Mouse (Mus musculus): ENCODE measurements around the gene Tmem97. TPM values are rescaled to one million over a fixed set of nuclear protein-coding genes. Genes with fewer than 3 reads are reported as not detected.
A peak's percentile ranks its signal among the peaks of the same experiment; 100 is the strongest.

Tmem97 gene
- polyA plus RNA-seq, 1 experiment from 2014 or later = 44.0 TPM

DNA sequence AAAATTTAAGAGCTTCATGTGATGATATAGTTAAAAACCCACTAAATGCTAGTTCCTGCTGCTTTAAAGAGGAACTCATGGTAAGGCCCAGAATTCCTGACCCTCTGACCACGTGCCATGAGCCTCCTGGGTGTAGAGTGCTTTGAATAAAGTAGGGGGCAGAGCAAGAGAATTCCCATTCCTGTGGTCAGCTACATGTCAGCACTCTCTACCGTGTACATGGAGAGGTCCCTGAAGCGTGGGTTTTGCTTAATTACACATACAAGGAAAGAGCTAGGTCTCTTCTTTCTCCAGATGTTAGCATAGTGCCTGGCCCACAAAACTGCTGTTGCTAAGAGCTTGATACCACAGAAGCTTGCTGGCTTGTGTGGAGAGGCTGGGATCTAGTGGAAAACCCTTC is 45.1 kb downstream of the Tmem97 start:
- Histone ChIP-seq H3K9me3 (ENCODE audit: control insufficient read depth, low read length) (no peaks in the 10 kb centered on the region), H3K9ac (ENCODE audit: low read depth, low read length) (no peak overlapping the region), H3K4me1 (ENCODE audit: control insufficient read depth, insufficient read depth, low read depth, low read length) (no peaks in the 10 kb centered on the region), H3K27ac (ENCODE audit: low read depth, low read length) (no peak overlapping the region), H3K36me3 (ENCODE audit: control insufficient read depth, insufficient read depth, low read length) (peaks cover 19% of the 10 kb centered on the region; the same call in 1 of the 2 replicates), H3K4me3 (ENCODE audit: low read length) (no peak overlapping the region), H3K4me2 (ENCODE audit: low read length) (no peak overlapping the region), H3K27me3 (replicated peaks; ENCODE audit: control insufficient read depth, insufficient read depth, low read length) (no peaks in the 10 kb centered on the region)
- ATAC-seq = no peak
- 78% methylated on average over 3 of the region's 3 CpGs for WGBS

DNA sequence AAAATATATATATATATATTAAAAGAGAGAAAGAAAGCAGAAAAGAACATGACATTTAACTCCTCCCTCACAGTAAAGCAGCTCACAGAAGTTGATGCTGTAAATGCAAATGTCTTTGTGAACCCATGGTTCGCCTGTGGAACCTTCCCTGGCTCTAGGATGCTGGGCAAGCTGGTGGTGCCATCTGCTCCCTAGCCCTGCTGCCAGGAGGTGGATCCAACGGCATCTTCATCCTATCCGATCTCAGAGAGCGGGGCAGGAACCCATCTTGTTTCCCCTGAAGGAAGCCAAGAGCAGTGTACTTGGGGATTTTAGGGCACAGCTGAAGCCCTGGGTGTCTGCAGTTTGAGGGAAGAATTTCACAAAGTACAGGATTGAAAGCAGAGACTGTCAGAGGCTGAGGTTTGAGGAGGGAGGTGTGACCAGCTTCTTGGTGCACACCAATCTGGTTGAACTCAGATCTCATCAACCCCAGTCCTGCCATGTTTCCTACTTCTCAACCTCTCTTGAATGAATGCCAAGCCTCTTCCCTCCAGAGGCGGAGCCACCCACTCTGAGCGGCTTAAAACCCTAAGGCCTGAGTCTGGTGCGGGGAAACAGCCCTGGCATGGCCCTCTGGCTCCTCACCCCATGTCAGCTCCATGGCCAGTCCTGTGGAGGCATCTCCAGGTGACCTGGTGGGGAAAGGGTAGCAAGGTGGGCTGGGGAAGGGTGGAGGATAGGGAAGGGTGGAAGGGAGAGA is 47.5 kb downstream of the Tmem97 start, which contains the start of gene Sebox:
Gene Sebox, plus strand, starts transcription at position 539 of the 742 bp plus-strand sequence.
- Histone ChIP-seq H3K4me3 (ENCODE audit: low read length) (no peak within 1 kb of the TSS), H3K27ac (ENCODE audit: low read depth, low read length) (no peak within 1 kb of the TSS), H3K36me3 (ENCODE audit: control insufficient read depth, insufficient read depth, low read length) (peaks cover 15% of the 10 kb centered on the region; the same call in 1 of the 2 replicates), H3K4me2 (ENCODE audit: low read length) (no peak within 1 kb of the TSS), H3K9me3 (ENCODE audit: control insufficient read depth, low read length) (no peaks in the 10 kb centered on the region), H3K9ac (ENCODE audit: low read depth, low read length) (no peak within 1 kb of the TSS; the same call in 1 of the 2 replicates), H3K4me1 (ENCODE audit: control insufficient read depth, insufficient read depth, low read depth, low read length) (peaks cover under 1% of the 10 kb centered on the region; the same call in 1 of the 2 replicates), H3K27me3 (replicated peaks; ENCODE audit: control insufficient read depth, insufficient read depth, low read length) (peaks cover 3% of the 10 kb centered on the region; the same call in 1 of the 2 replicates)
- WGBS = 65% methylated on average over 7 of the region's 7 CpGs
- no peak for ATAC-seq

DNA sequence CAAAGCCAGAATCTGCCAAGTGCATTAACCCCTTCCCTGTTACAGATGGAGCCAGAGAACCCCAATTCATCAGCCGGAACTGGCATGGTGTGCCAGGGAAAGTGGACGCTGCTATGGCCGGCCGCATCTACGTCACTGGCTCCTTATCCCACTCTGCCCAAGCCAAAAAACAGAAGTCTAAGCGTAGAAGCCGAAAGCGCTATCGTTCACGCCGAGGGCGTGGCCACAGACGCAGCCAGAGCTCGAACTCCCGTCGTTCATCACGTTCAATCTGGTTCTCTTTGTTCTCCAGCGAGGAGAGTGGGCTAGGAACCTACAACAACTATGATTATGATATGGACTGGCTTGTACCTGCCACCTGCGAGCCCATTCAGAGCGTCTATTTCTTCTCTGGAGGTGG is 49.0 kb downstream of the Tmem97 start:
- Histone ChIP-seq H3K27me3 (replicated peaks; ENCODE audit: control insufficient read depth, insufficient read depth, low read length) (peaks cover 3% of the 10 kb centered on the region; the same call in 1 of the 2 replicates), H3K9me3 (ENCODE audit: control insufficient read depth, low read length) (no peaks in the 10 kb centered on the region), H3K4me3 (ENCODE audit: low read length) (no peak overlapping the region), H3K27ac (ENCODE audit: low read depth, low read length) (no peak overlapping the region), H3K36me3 (ENCODE audit: control insufficient read depth, insufficient read depth, low read length) (peaks cover under 1% of the 10 kb centered on the region; the same call in 1 of the 2 replicates), H3K4me2 (ENCODE audit: low read length) (no peak overlapping the region), H3K9ac (ENCODE audit: low read depth, low read length) (no peak overlapping the region), H3K4me1 (ENCODE audit: control insufficient read depth, insufficient read depth, low read depth, low read length) (peaks cover 5% of the 10 kb centered on the region)
- 81% methylated on average over 20 of the region's 20 CpGs for WGBS
- ATAC-seq = no peak

DNA sequence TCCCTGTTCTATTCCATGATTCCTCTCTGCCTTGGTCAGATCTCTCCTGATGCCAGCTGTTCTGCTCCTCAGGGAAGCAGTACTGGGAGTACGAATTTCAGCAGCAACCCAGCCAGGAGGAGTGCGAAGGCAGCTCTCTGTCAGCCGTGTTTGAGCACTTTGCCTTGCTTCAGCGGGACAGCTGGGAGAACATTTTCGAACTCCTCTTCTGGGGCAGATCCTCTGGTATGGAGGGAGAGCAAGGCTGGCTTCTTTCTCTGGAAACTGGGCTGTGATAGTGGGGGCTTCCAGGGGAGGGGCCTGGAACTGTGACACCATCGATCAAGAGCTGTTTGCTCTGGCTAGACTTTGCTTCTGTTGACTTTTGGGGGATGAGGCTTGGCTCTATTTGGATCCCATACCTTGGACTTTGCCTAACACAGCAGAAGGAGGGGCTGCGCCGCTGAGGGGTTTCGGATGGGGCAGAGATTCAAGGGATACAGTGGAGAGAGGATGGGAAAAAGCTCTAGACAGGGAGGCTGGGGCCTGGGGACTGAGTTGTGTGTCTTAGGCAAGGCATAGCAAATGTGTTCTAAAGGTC is 49.9 kb downstream of the Tmem97 start:
- Histone ChIP-seq H3K4me1 (ENCODE audit: control insufficient read depth, insufficient read depth, low read depth, low read length) (peaks cover 13% of the 10 kb centered on the region), H3K27ac (ENCODE audit: low read depth, low read length) (no peak overlapping the region), H3K4me3 (ENCODE audit: low read length) (no peak overlapping the region), H3K4me2 (ENCODE audit: low read length) (peak overlapping the region; percentile 14), H3K9me3 (ENCODE audit: control insufficient read depth, low read length) (no peaks in the 10 kb centered on the region), H3K9ac (ENCODE audit: low read depth, low read length) (no peak overlapping the region), H3K36me3 (ENCODE audit: control insufficient read depth, insufficient read depth, low read length) (no peaks in the 10 kb centered on the region), H3K27me3 (replicated peaks; ENCODE audit: control insufficient read depth, insufficient read depth, low read length) (peaks cover 3% of the 10 kb centered on the region; the same call in 1 of the 2 replicates)
- ATAC-seq = no peak
- 79% methylated on average over 9 of the region's 9 CpGs for WGBS

- H3K4me2 ChIP-seq (ENCODE audit: low read length) = no peak overlapping the region
Measured at GRCm38 (mm10) chr11:78499543-78499942, 51.0 kb downstream of the Tmem97 start.

DNA sequence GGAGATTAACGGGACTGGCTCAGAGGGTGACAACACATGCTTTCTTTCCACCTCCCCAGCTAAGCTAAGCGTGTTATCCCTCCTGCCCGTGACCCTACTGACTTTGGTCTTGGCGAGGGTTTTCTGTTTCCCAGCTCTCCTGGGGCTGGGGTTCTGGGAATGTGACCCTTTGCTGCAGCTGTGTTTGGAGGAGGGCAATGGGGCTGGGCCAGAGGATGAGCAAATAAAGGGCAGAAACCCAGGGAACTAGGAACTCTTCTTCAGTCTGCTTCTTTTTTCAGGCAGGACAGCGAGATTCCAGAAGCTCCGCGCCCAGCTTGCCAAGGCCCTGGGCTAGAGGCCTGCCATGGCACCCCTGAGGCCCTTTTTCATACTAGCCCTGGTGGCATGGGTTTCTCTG is 51.6 kb downstream of the Tmem97 start, which contains the start of gene Vtn:
Gene Vtn, plus strand, starts transcription at position 88 of the 400 bp plus-strand sequence.
- peak within 1 kb of the TSS; percentile 86 for H3K9ac ChIP-seq (ENCODE audit: low read depth, low read length)
- H3K4me3 ChIP-seq (ENCODE audit: low read length) = peak within 1 kb of the TSS; percentile 80
- WGBS = 51% methylated on average over 7 of the region's 7 CpGs
- peaks cover 3% of the 10 kb centered on the region; the same call in 1 of the 2 replicates for H3K27me3 ChIP-seq (replicated peaks; ENCODE audit: control insufficient read depth, insufficient read depth, low read length)
- no peaks in the 10 kb centered on the region for H3K36me3 ChIP-seq (ENCODE audit: control insufficient read depth, insufficient read depth, low read length)
- ATAC-seq = no peak
- peak within 1 kb of the TSS; percentile 93 for H3K27ac ChIP-seq (ENCODE audit: low read depth, low read length)
- H3K4me1 ChIP-seq (ENCODE audit: control insufficient read depth, insufficient read depth, low read depth, low read length) = peaks cover 15% of the 10 kb centered on the region
- peak within 1 kb of the TSS; percentile 73 for H3K4me2 ChIP-seq (ENCODE audit: low read length)
- no peaks in the 10 kb centered on the region for H3K9me3 ChIP-seq (ENCODE audit: control insufficient read depth, low read length)

More at GRCm38 (mm10) chr11:78499543-78499942, 51.0 kb downstream of the Tmem97 start:
- ATAC-seq = no peak
- Histone ChIP-seq H3K9me3 (ENCODE audit: control insufficient read depth, low read length) (no peaks in the 10 kb centered on the region), H3K4me1 (ENCODE audit: control insufficient read depth, insufficient read depth, low read depth, low read length) (peaks cover 15% of the 10 kb centered on the region), H3K27me3 (replicated peaks; ENCODE audit: control insufficient read depth, insufficient read depth, low read length) (peaks cover 3% of the 10 kb centered on the region; the same call in 1 of the 2 replicates), H3K4me3 (ENCODE audit: low read length) (peak overlapping the region; percentile 10), H3K9ac (ENCODE audit: low read depth, low read length) (no peak overlapping the region), H3K36me3 (ENCODE audit: control insufficient read depth, insufficient read depth, low read length) (no peaks in the 10 kb centered on the region), H3K27ac (ENCODE audit: low read depth, low read length) (no peak overlapping the region)
- WGBS = 57% methylated on average over 16 of the region's 16 CpGs

- peaks cover 15% of the 10 kb centered on the region for H3K4me1 ChIP-seq (ENCODE audit: control insufficient read depth, insufficient read depth, low read depth, low read length)
Measured at GRCm38 (mm10) chr11:78497544-78498522, 52.7 kb downstream of the Tmem97 start, which contains the start of gene Sarm1. Gene Sarm1 (minus strand): TSS chr11:78497754.

DNA sequence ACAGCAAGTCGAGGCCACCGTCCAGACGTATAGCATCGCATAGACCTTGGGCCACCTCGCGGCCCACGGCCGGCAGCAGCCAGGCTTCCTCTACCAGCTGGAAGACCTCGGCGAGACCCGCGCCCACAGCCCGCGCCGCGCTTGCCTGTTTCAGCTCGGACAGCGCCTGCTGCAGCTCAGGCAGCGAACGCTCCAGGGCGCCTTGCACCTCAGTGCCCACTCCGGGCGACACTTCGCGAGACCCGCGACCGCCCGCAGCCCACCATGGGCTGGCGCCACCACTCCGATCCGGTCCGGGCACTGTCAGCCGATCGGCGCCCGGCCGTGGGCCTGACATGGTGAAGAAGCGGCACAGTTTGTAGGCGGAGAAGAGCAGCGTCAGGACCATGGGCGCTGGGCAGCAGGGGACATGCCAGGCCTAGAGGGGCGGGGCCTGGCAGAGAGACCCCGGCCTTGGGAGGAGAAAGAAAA is 53.5 kb downstream of the Tmem97 start:
- H3K27me3 ChIP-seq (replicated peaks; ENCODE audit: control insufficient read depth, insufficient read depth, low read length) = peaks cover 3% of the 10 kb centered on the region; the same call in 1 of the 2 replicates
- no peaks in the 10 kb centered on the region for H3K36me3 ChIP-seq (ENCODE audit: control insufficient read depth, insufficient read depth, low read length)
- peak overlapping the region; percentile 93 for H3K27ac ChIP-seq (ENCODE audit: low read depth, low read length)
- H3K9me3 ChIP-seq (ENCODE audit: control insufficient read depth, low read length) = no peaks in the 10 kb centered on the region
- H3K4me3 ChIP-seq (ENCODE audit: low read length) = peak overlapping the region; percentile 80
- H3K9ac ChIP-seq (ENCODE audit: low read depth, low read length) = peak overlapping the region; percentile 86
- under 1% methylated on average over 44 of the region's 44 CpGs for WGBS
- H3K4me2 ChIP-seq (ENCODE audit: low read length) = peak overlapping the region; percentile 73
- peak; percentile 86 for ATAC-seq
- peaks cover 15% of the 10 kb centered on the region for H3K4me1 ChIP-seq (ENCODE audit: control insufficient read depth, insufficient read depth, low read depth, low read length)

More at GRCm38 (mm10) chr11:78497544-78498522, 52.7 kb downstream of the Tmem97 start, which contains the start of gene Sarm1:
- ATAC-seq = peak; percentile 96
- Histone ChIP-seq H3K9me3 (ENCODE audit: control insufficient read depth, low read length) (no peaks in the 10 kb centered on the region), H3K36me3 (ENCODE audit: control insufficient read depth, insufficient read depth, low read length) (no peaks in the 10 kb centered on the region), H3K27me3 (replicated peaks; ENCODE audit: control insufficient read depth, insufficient read depth, low read length) (peaks cover 3% of the 10 kb centered on the region; the same call in 1 of the 2 replicates), H3K4me2 (ENCODE audit: low read length) (peak within 1 kb of the TSS; percentile 73), H3K9ac (ENCODE audit: low read depth, low read length) (peak within 1 kb of the TSS; percentile 86), H3K4me3 (ENCODE audit: low read length) (peak within 1 kb of the TSS; percentile 80), H3K27ac (ENCODE audit: low read depth, low read length) (peak within 1 kb of the TSS; percentile 93)
- 3% methylated on average over 36 of the region's 36 CpGs for WGBS

Measured in hindbrain, embryonic 16.5 days (tissue).